Mouse (Mus musculus) intestine, embryonic 16.5 days (tissue): ENCODE data around the gene Clstn3. TPM values are rescaled to one million over a fixed set of nuclear protein-coding genes. Genes with fewer than 3 reads are reported as not detected.

Experiments
- ATAC-seq: fragments of 200-750 bp; cut with Nextera tagmentation; 2 replicates; pipeline ENCODE4 v1.8.0; 2017; ENCODE audit warnings: moderate TSS enrichment, moderate library complexity
- H3K27ac ChIP-seq: fragments of 300-500 bp; sonication (generic); 2 replicates; pipeline ENCODE4 v1.5.1; 2014; ENCODE audit warnings: mild to moderate bottlenecking, low read length
- H3K27me3 ChIP-seq: fragments of 300-500 bp; sonication (generic); replicated peaks from 2 replicates; pipeline ENCODE4 v1.6.1; 2014; ENCODE audit warnings: low read length, control low read depth, mixed read lengths; ENCODE audit not compliant: control insufficient read depth, insufficient read depth
- H3K36me3 ChIP-seq: fragments of 300-500 bp; sonication (generic); 2 replicates; pipeline ENCODE4 v1.6.1; 2014; ENCODE audit warnings: low read length, control low read depth; ENCODE audit not compliant: control insufficient read depth, insufficient read depth
- H3K4me1 ChIP-seq: fragments of 300-500 bp; sonication (generic); 2 replicates; pipeline ENCODE4 v1.6.1; 2014; ENCODE audit warnings: low read length, control low read depth, mixed read lengths; ENCODE audit not compliant: control insufficient read depth, insufficient read depth
- H3K4me2 ChIP-seq: fragments of 300-500 bp; sonication (generic); 2 replicates; pipeline ENCODE4 v1.6.1; 2014; ENCODE audit warnings: low read depth, low read length, control low read depth
- H3K4me3 ChIP-seq: fragments of 300-500 bp; sonication (generic); 2 replicates; pipeline ENCODE4 v1.5.1; 2014; ENCODE audit warnings: mild to moderate bottlenecking, low read length
- H3K9ac ChIP-seq: fragments of 300-500 bp; sonication (generic); 2 replicates; pipeline ENCODE4 v1.6.1; 2014; ENCODE audit warnings: low read depth, low read length
- H3K9me3 ChIP-seq: fragments of 300-500 bp; sonication (generic); 2 replicates; pipeline ENCODE4 v1.6.1; 2016; ENCODE audit warnings: low read length, control low read depth; ENCODE audit not compliant: control insufficient read depth
- WGBS: fragments of 180-500 bp; shearing (Covaris S2); extraction: QIAGEN DNeasy Blood & Tissue Kit; methylation state at CpG from one replicate; pipeline ENCODE4 v1.1.7; 2014; 5-methylcytosine and 5-hydroxymethylcytosine counted together
- polyA plus RNA-seq: library from polyadenylated mRNA; unstranded; fragments of >200 nt; fragmentation: Nextera tagmentation; extraction: Ambion mirVana; gene quantifications from 2 replicates; pipeline ENCODE4 v1.2.1, GENCODE M21; 2015

Gene Clstn3
- polyA plus RNA-seq, 1 experiment from 2014 or later: 4.1 TPM

- H3K27ac ChIP-seq: no peak overlapping the region
- WGBS: 81% methylated on average over 11 of the region's 11 CpGs
Observed at GRCm38 (mm10) chr6:124458505-124458904, 6.1 kb downstream of the Clstn3 start.

GRCm38 (mm10) chr6:124457827-124458226 is 6.8 kb downstream of the Clstn3 start:
- Histone ChIP-seq H3K9ac (no peak overlapping the region), H3K4me2 (no peak overlapping the region), H3K4me3 (no peak overlapping the region), H3K36me3 (no peaks in the 10 kb centered on the region), H3K9me3 (no peaks in the 10 kb centered on the region), H3K4me1 (no peaks in the 10 kb centered on the region), H3K27ac (no peak overlapping the region), H3K27me3 (no peaks in the 10 kb centered on the region)
- ATAC-seq: no peak
- 85% methylated on average over 5 of the region's 5 CpGs for WGBS

More at GRCm38 (mm10) chr6:124458505-124458904, 6.1 kb downstream of the Clstn3 start:
- ATAC-seq: no peak
- H3K4me3 ChIP-seq: no peak overlapping the region
- H3K4me2 ChIP-seq: no peak overlapping the region
- no peaks in the 10 kb centered on the region for H3K36me3 ChIP-seq
- H3K9me3 ChIP-seq: no peaks in the 10 kb centered on the region
- no peaks in the 10 kb centered on the region for H3K27me3 ChIP-seq
- H3K4me1 ChIP-seq: no peaks in the 10 kb centered on the region
- no peak overlapping the region for H3K9ac ChIP-seq

- no peak overlapping the region for H3K27ac ChIP-seq
Observed at GRCm38 (mm10) chr6:124456243-124456642, 8.4 kb downstream of the Clstn3 start.

DNA sequence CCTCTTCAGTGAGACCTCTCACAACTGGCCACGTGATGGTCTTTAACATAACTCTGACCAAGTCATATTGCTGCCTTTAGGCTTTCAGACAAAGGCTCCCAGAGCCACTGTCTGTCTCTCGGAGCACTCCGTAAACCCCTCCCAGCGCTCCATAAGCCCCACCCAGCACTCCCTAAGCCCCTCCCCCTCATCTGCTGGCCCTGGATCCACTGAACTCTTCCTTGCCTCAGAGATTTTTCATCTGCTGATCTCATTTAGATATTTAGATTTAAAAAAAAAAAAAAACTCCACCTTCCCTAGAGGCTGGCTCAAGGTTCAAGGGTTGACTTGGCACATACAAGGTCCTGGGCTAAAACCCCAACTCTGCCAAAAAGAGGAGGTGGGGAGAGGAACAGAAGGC is 10.8 kb downstream of the Clstn3 start:
- H3K9me3 ChIP-seq: no peaks in the 10 kb centered on the region
- 0 out of 2 replicates have a peak, but pooled peaks cover 5% of the 10 kb centered on the region for H3K4me1 ChIP-seq
- 55% methylated on average over 4 of the region's 4 CpGs for WGBS
- 0 out of 2 replicates have a peak, but pooled peaks have one; percentile 38 for ATAC-seq
- no peak overlapping the region for H3K4me3 ChIP-seq
- H3K4me2 ChIP-seq: no peak overlapping the region
- no peak overlapping the region for H3K9ac ChIP-seq
- no peaks in the 10 kb centered on the region for H3K27me3 ChIP-seq
- no peaks in the 10 kb centered on the region for H3K36me3 ChIP-seq
- no peak overlapping the region for H3K27ac ChIP-seq

More at GRCm38 (mm10) chr6:124456243-124456642, 8.4 kb downstream of the Clstn3 start:
- Histone ChIP-seq H3K4me1 (0 out of 2 replicates have a peak, but pooled peaks cover 5% of the 10 kb centered on the region), H3K36me3 (no peaks in the 10 kb centered on the region), H3K9me3 (no peaks in the 10 kb centered on the region), H3K27me3 (no peaks in the 10 kb centered on the region), H3K4me3 (no peak overlapping the region), H3K9ac (no peak overlapping the region), H3K4me2 (no peak overlapping the region)
- no peak for ATAC-seq
- 89% methylated on average over 5 of the region's 5 CpGs for WGBS

DNA sequence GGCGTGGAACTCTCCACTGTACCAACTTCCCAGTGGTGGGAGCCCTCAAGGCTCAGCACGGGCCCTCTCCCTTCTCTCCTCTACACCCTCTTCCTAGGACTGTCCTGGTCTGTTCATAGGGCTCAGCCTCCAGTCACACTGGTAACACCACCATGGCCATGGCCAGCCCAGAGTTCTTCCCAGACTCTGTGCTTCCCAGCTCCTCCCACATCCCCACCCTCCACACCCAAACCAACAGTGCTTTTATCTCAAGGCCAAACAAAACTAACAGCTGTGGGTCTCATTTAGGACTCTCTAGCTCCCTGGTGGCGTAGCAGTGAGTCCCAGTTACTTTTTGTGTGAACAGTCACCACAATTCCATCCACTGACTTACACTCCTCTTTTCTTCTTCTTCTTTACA is 12.6 kb downstream of the Clstn3 start:
- 64% methylated on average over 3 of the region's 3 CpGs for WGBS
- Histone ChIP-seq H3K27me3 (no peaks in the 10 kb centered on the region), H3K36me3 (no peaks in the 10 kb centered on the region), H3K4me2 (no peak overlapping the region), H3K4me3 (no peak overlapping the region), H3K4me1 (0 out of 2 replicates have a peak, but pooled peaks cover 5% of the 10 kb centered on the region), H3K9ac (no peak overlapping the region), H3K27ac (no peak overlapping the region), H3K9me3 (no peaks in the 10 kb centered on the region)
- peak; percentile 78 for ATAC-seq

DNA sequence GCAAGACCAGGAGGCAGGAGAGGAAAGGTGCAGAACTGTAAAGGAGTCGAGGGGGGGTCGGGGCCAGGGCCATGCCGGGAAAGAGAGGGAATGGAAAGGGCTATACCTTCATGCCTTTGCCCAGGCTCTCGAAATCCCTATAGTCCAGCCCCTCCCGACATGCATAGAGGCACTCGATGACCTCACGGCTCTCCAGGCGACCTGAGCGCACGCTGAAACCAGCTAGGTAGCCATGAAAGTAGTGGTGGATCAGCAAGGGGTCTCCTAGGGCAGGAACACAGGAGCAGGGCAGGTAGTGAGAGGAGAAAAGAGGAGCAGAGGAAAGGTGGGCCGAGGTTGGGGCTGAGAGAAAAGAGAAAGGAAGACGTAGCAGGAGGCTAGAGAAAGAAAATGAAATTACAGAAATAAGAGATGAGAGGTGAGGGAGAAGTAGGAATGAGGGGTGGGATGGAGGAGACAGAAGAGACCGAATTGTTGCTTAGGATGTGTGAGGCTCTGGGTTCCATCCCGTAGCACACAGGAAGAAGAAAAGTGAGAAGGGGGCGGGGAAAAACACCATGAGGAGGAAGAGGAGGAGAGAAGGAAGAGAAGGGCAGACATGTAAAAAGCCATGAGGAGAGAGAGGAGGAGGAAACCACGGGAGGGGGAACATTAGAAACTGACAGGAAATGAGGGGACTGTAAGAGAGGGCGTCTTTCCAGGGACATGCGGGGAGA is 14.8 kb downstream of the Clstn3 start:
- Histone ChIP-seq H3K9ac (no peak overlapping the region), H3K4me1 (0 out of 2 replicates have a peak, but pooled peaks cover 5% of the 10 kb centered on the region), H3K4me2 (no peak overlapping the region), H3K4me3 (no peak overlapping the region), H3K27me3 (no peaks in the 10 kb centered on the region), H3K9me3 (no peaks in the 10 kb centered on the region), H3K36me3 (no peaks in the 10 kb centered on the region), H3K27ac (no peak overlapping the region)
- 82% methylated on average over 18 of the region's 18 CpGs for WGBS
- ATAC-seq: no peak

GRCm38 (mm10) chr6:124448959-124449667 is 15.5 kb downstream of the Clstn3 start:
- Histone ChIP-seq H3K27ac (no peak overlapping the region), H3K4me3 (no peak overlapping the region), H3K27me3 (no peaks in the 10 kb centered on the region), H3K36me3 (no peaks in the 10 kb centered on the region), H3K4me2 (no peak overlapping the region), H3K9ac (no peak overlapping the region), H3K9me3 (no peaks in the 10 kb centered on the region), H3K4me1 (0 out of 2 replicates have a peak, but pooled peaks cover 5% of the 10 kb centered on the region)
- ATAC-seq: no peak
- WGBS: 90% methylated on average over 16 of the region's 16 CpGs

GRCm38 (mm10) chr6:124448186-124448852 is 16.3 kb downstream of the Clstn3 start:
- H3K4me1 ChIP-seq: 0 out of 2 replicates have a peak, but pooled peaks cover 5% of the 10 kb centered on the region
- 70% methylated on average over 10 of the region's 10 CpGs for WGBS
- no peaks in the 10 kb centered on the region for H3K27me3 ChIP-seq
- no peak overlapping the region for H3K9ac ChIP-seq
- H3K27ac ChIP-seq: no peak overlapping the region
- no peak overlapping the region for H3K4me2 ChIP-seq
- no peak for ATAC-seq
- no peaks in the 10 kb centered on the region for H3K36me3 ChIP-seq
- no peak overlapping the region for H3K4me3 ChIP-seq
- no peaks in the 10 kb centered on the region for H3K9me3 ChIP-seq

GRCm38 (mm10) chr6:124447356-124447755 is 17.2 kb downstream of the Clstn3 start:
- H3K4me1 ChIP-seq: 0 out of 2 replicates have a peak, but pooled peaks cover 5% of the 10 kb centered on the region
- no peaks in the 10 kb centered on the region for H3K9me3 ChIP-seq
- H3K27me3 ChIP-seq: no peaks in the 10 kb centered on the region
- H3K4me2 ChIP-seq: no peak overlapping the region
- WGBS: 71% methylated on average over 2 of the region's 2 CpGs
- H3K4me3 ChIP-seq: no peak overlapping the region
- H3K9ac ChIP-seq: no peak overlapping the region
- H3K36me3 ChIP-seq: no peaks in the 10 kb centered on the region
- no peak for ATAC-seq
- H3K27ac ChIP-seq: no peak overlapping the region
